Mouse (Mus musculus) midbrain, postnatal 0 days (tissue): Measurements from ENCODE around the gene Ugt1a9. TPM values are rescaled to one million over a fixed set of nuclear protein-coding genes. Genes with fewer than 3 reads are reported as not detected.

ENCODE experiments used
- ATAC-seq: fragments of 200-750 bp; cut with Nextera tagmentation; 2 replicates; pipeline ENCODE4 v1.8.0; 2017; ENCODE audit warnings: moderate number of reproducible peaks, mild to moderate bottlenecking, moderate TSS enrichment, moderate library complexity; ENCODE audit not compliant: low FRiP score
- DNase-seq: peaks from one replicate; pipeline ENCODE4 v3.0.0-alpha.2; 2015; ENCODE audit warnings: low spot score
- H3K27ac ChIP-seq: fragments of 300-500 bp; sonication (generic); 2 replicates; pipeline ENCODE4 v1.5.1; 2014; ENCODE audit warnings: low read depth, mild to moderate bottlenecking, low read length, mixed read lengths
- H3K27me3 ChIP-seq: fragments of 300-500 bp; sonication (generic); 2 replicates; pipeline ENCODE4 v1.6.1; 2014; ENCODE audit warnings: low read length, control low read depth, mixed read lengths; ENCODE audit not compliant: insufficient read depth
- H3K36me3 ChIP-seq: fragments of 300-500 bp; sonication (generic); 2 replicates; pipeline ENCODE4 v1.6.1; 2014; ENCODE audit warnings: low read length, control low read depth, mixed read lengths; ENCODE audit not compliant: insufficient read depth
- H3K4me1 ChIP-seq: fragments of 300-500 bp; sonication (generic); 2 replicates; pipeline ENCODE4 v1.6.1; 2014; ENCODE audit warnings: mild to moderate bottlenecking, control low read depth, antibody characterized with exemption, low read length, mixed read lengths; ENCODE audit not compliant: insufficient read depth
- H3K4me2 ChIP-seq: fragments of 300-500 bp; sonication (generic); 2 replicates; pipeline ENCODE4 v1.6.1; 2014; ENCODE audit warnings: low read depth, mild to moderate bottlenecking, low read length, mixed read lengths; ENCODE audit not compliant: poor library complexity, severe bottlenecking
- H3K4me3 ChIP-seq: fragments of 300-500 bp; sonication (generic); 2 replicates; pipeline ENCODE4 v1.5.1; 2014; ENCODE audit warnings: low read depth, mild to moderate bottlenecking, low read length, moderate library complexity
- H3K9ac ChIP-seq: fragments of 300-500 bp; sonication (generic); replicated peaks from 2 replicates; pipeline ENCODE4 v1.6.1; 2014; ENCODE audit warnings: mild to moderate bottlenecking, low read length, moderate library complexity, mixed read lengths; ENCODE audit not compliant: poor library complexity, severe bottlenecking
- H3K9me3 ChIP-seq: fragments of 300-500 bp; sonication (generic); 2 replicates; pipeline ENCODE4 v1.6.1; 2016; ENCODE audit warnings: low read length, control low read depth
- CTCF ChIP-seq: IDR thresholded peaks from 2 replicates; pipeline ENCODE4 v1.5.1; 2016; ENCODE audit warnings: antibody characterized with exemption, mild to moderate bottlenecking
- WGBS: fragments of 180-500 bp; shearing (Covaris S2); extraction: QIAGEN DNeasy Blood & Tissue Kit; methylation state at CpG from one replicate; pipeline ENCODE4 v1.1.7; 2014; 5-methylcytosine and 5-hydroxymethylcytosine counted together
- polyA plus RNA-seq: library from polyadenylated mRNA; unstranded; fragments of >200 nt; fragmentation: Nextera tagmentation; extraction: Ambion mirVana; gene quantifications from 2 replicates; pipeline ENCODE4 v1.2.1, GENCODE M21; 2015
- total RNA-seq: library from RNA; depleted of rRNA; stranded (reverse); fragments of >200 nt; gene quantifications from 2 replicates; pipeline ENCODE4 v1.2.3, GENCODE M21; 2014; rRNA removed

Gene Ugt1a9
- total and polyA plus RNA-seq, 2 experiments from 2014 or later: not detected

GRCm38 (mm10) chr1:88264869-88265240, 194.3 kb downstream of the Ugt1a9 start:
- 74% methylated on average over 4 of the region's 4 CpGs for WGBS
- H3K9ac ChIP-seq: no peak overlapping the region
- no peak overlapping the region for H3K27ac ChIP-seq
- DNase-seq (no peak), ATAC-seq (no peak)
- H3K4me3 ChIP-seq: no peak overlapping the region
- no peak for TF ChIP-seq CTCF
- no peak overlapping the region for H3K4me2 ChIP-seq
- peaks cover 4% of the 10 kb centered on the region; the same call in 1 of the 2 replicates for H3K9me3 ChIP-seq
- no peaks in the 10 kb centered on the region for H3K27me3 ChIP-seq
- no peaks in the 10 kb centered on the region for H3K4me1 ChIP-seq
- H3K36me3 ChIP-seq: peaks cover 100% of the 10 kb centered on the region

- Histone ChIP-seq H3K4me2 (no peak overlapping the region), H3K27me3 (no peaks in the 10 kb centered on the region), H3K9ac (no peak overlapping the region), H3K4me3 (no peak overlapping the region), H3K27ac (no peak overlapping the region), H3K4me1 (no peaks in the 10 kb centered on the region), H3K9me3 (no peaks in the 10 kb centered on the region), H3K36me3 (peaks cover 90% of the 10 kb centered on the region)
- TF ChIP-seq CTCF: no peak
- WGBS: 90% methylated on average over 13 of the region's 13 CpGs
- no peak for ATAC-seq
- DNase-seq: no peak
These were observed 195.5 kb downstream of the Ugt1a9 start for GRCm38 (mm10) chr1:88266123-88266522.

DNA sequence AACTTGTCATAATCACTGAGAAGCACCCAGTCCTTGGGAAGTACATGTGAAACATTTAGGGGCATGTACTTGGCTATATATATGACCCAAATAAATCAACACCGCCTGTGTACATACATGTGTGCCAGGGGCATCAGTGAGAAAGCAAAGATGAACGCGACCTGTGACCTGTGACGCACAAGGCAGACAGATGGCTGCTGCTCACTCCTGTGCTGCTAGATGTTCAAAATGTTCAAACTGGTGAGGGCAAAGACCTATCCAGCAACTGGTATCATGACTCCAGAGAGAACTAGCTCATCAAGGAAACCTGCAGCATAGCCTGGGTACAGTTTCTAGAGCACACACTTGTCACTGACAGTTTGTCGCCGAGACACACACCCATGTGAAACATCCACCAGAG, 196.9 kb downstream of the Ugt1a9 start:
- Histone ChIP-seq H3K4me3 (no peak overlapping the region), H3K27ac (no peak overlapping the region), H3K9me3 (no peaks in the 10 kb centered on the region), H3K4me2 (no peak overlapping the region), H3K27me3 (no peaks in the 10 kb centered on the region), H3K36me3 (peaks cover 76% of the 10 kb centered on the region), H3K9ac (no peak overlapping the region), H3K4me1 (no peaks in the 10 kb centered on the region)
- WGBS: 95% methylated on average over 6 of the region's 6 CpGs
- TF ChIP-seq CTCF: no peak
- ATAC-seq: no peak
- DNase-seq: no peak

DNA sequence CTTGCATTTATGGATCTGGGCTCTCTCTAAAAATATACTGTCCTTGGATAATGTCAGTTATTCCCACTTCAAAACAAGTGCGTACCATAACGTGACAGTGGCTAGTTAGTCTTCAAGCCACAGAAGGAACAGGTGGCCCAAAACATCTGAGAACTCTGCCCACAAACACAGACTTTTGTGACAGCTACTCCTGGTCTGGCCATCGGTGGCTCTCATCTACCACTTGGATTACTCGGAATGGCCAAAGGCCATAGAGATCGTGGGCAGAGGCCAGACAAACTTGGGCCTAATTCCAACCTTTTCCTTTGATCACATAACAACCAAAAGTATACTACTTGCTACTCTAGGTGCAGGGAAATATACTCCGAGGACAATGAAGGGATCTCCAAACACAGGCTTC, 197.5 kb downstream of the Ugt1a9 start:
- no peaks in the 10 kb centered on the region for H3K9me3 ChIP-seq
- no peak overlapping the region for H3K9ac ChIP-seq
- no peak overlapping the region for H3K4me3 ChIP-seq
- 87% methylated on average over 6 of the region's 6 CpGs for WGBS
- H3K4me2 ChIP-seq: no peak overlapping the region
- H3K27me3 ChIP-seq: no peaks in the 10 kb centered on the region
- TF ChIP-seq CTCF: no peak
- H3K36me3 ChIP-seq: peaks cover 73% of the 10 kb centered on the region
- H3K4me1 ChIP-seq: no peaks in the 10 kb centered on the region
- ATAC-seq: no peak
- DNase-seq: no peak
- H3K27ac ChIP-seq: no peak overlapping the region

Other genes starting within 250 kb of the Ugt1a9 start
- gene Dgkd, start 217.5 kb upstream of the Ugt1a9 start, total RNA-seq: 75.1 and 77.5 TPM in 2 replicates
- 36.6 and 38.2 TPM in 2 replicates for gene Dgkd, start 217.5 kb upstream of the Ugt1a9 start, polyA plus RNA-seq
- 15.8 and 18.5 TPM in 2 replicates for gene Usp40, start 62.2 kb upstream of the Ugt1a9 start, total RNA-seq
- 8.4 and 9.8 TPM in 2 replicates for gene Usp40, start 62.2 kb upstream of the Ugt1a9 start, polyA plus RNA-seq
- not detected in 2 replicates for gene Ugt1a10, start 15.4 kb upstream of the Ugt1a9 start, total RNA-seq
- gene Ugt1a10, start 15.4 kb upstream of the Ugt1a9 start, polyA plus RNA-seq: not detected in 2 replicates
- not detected in 2 replicates for gene Ugt1a8, start 17.0 kb downstream of the Ugt1a9 start, total RNA-seq
- gene Ugt1a8, start 17.0 kb downstream of the Ugt1a9 start, polyA plus RNA-seq: not detected in 2 replicates
- 1.0 and 1.5 TPM in 2 replicates for gene Ugt1a7c, start 24.3 kb downstream of the Ugt1a9 start, total RNA-seq
- gene Ugt1a7c, start 24.3 kb downstream of the Ugt1a9 start, polyA plus RNA-seq: 1.6 and 2.7 TPM in 2 replicates
- gene Ugt1a6b, start 32.5 kb downstream of the Ugt1a9 start, total RNA-seq: 0.94 and 1.9 TPM in 2 replicates
- gene Ugt1a6b, start 32.5 kb downstream of the Ugt1a9 start, polyA plus RNA-seq: not detected in 2 replicates
- gene Ugt1a6a, start 64.0 kb downstream of the Ugt1a9 start, total RNA-seq: 1.1 and 3.8 TPM in 2 replicates
- gene Ugt1a6a, start 64.0 kb downstream of the Ugt1a9 start, polyA plus RNA-seq: 1.7 and 2.3 TPM in 2 replicates
- gene Ugt1a5, start 95.2 kb downstream of the Ugt1a9 start, total RNA-seq: not detected in 2 replicates
- not detected in 2 replicates for gene Ugt1a5, start 95.2 kb downstream of the Ugt1a9 start, polyA plus RNA-seq
- not detected in 2 replicates for gene Ugt1a2, start 129.8 kb downstream of the Ugt1a9 start, total RNA-seq
- gene Ugt1a2, start 129.8 kb downstream of the Ugt1a9 start, polyA plus RNA-seq: not detected in 2 replicates
- 5.5 and 6.9 TPM in 2 replicates for gene Dnajb3, start 135.0 kb downstream of the Ugt1a9 start, total RNA-seq
- 11.8 and 12.5 TPM in 2 replicates for gene Dnajb3, start 135.0 kb downstream of the Ugt1a9 start, polyA plus RNA-seq
- not detected in 2 replicates for gene Ugt1a1, start 141.2 kb downstream of the Ugt1a9 start, total RNA-seq
- not detected in 2 replicates for gene Ugt1a1, start 141.2 kb downstream of the Ugt1a9 start, polyA plus RNA-seq
- gene Mroh2a, start 156.2 kb downstream of the Ugt1a9 start, total RNA-seq: not detected in 2 replicates
- gene Mroh2a, start 156.2 kb downstream of the Ugt1a9 start, polyA plus RNA-seq: 0.56 and 1.2 TPM in 2 replicates
- gene Hjurp, start 206.8 kb downstream of the Ugt1a9 start, total RNA-seq: 88.0 and 96.8 TPM in 2 replicates
- 42.3 and 45.9 TPM in 2 replicates for gene Hjurp, start 206.8 kb downstream of the Ugt1a9 start, polyA plus RNA-seq
- gene Trpm8, start 206.9 kb downstream of the Ugt1a9 start, total RNA-seq: 1.2 TPM in 2 replicates
- 0.21 and 0.29 TPM in 2 replicates for gene Trpm8, start 206.9 kb downstream of the Ugt1a9 start, polyA plus RNA-seq